In the genomic region with DNA sequence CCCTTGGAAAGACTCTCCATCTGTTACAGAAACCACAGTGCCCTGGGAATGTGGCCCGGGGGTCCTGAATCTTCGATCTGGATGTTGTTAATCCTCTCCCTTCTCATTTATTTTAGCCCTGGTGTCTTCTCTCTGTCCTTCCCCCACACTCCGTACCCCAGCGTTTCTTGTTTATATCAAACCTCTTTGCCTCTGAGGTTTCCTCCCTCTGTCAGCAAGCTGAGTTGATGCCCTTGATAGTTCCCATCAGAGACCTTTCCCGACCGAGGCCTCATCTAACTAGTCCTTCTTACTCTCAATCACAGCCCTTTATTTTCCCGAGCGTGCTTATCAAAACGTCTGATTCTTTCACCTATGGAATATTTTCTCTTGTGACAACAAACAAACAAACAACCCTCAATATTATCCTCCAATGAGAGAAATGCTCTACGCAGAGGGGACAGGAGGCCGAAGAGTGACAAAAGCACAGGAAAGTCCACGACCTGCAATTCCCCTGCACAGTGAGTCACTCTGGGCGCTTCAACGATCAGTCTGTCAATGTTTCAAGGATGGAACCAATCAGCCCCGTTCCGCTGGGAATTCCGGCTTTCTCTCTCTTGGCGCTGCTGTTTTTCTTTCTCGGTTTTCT, we compare ENCODE assay signal across 8 mouse cellular contexts. TPM values are rescaled to one million over a fixed set of nuclear protein-coding genes. Genes with fewer than 3 reads are reported as not detected.
DNase-seq lines count a peak whose midpoint lies in the region; ATAC-seq lines count a peak whose summit lies in the region.

No protein-coding gene starts in this region.

- H3K4me3 ChIP-seq in lung, embryonic 15.5 days = peak overlapping the region; percentile 79
- peak overlapping the region; percentile 97 for H3K4me3 ChIP-seq in embryonic facial prominence, embryonic 14.5 days (ENCODE audit: low read depth, low read length)
- peak overlapping the region; percentile 78 for H3K4me3 ChIP-seq in intestine, embryonic 14.5 days (ENCODE audit: low read depth, low read length)
- peak overlapping the region; percentile 92 for H3K4me3 ChIP-seq in neural tube, embryonic 15.5 days (replicated peaks)

- H3K9ac ChIP-seq in lung, embryonic 15.5 days = peak overlapping the region; percentile 65
- H3K9ac ChIP-seq in embryonic facial prominence, embryonic 14.5 days (ENCODE audit: low read depth, low read length) = peak overlapping the region; percentile 76
- H3K9ac ChIP-seq in intestine, embryonic 14.5 days (ENCODE audit: low read length) = peak overlapping the region; percentile 33
- H3K9ac ChIP-seq in neural tube, embryonic 15.5 days (replicated peaks) = peak overlapping the region; percentile 60

- under 1% methylated on average over 19 of the region's 19 CpGs for WGBS in lung, embryonic 15.5 days
- 1% methylated on average over 19 of the region's 19 CpGs for WGBS in embryonic facial prominence, embryonic 14.5 days
- WGBS in intestine, embryonic 14.5 days = 1% methylated on average over 19 of the region's 19 CpGs
- WGBS in neural tube, embryonic 15.5 days = 3% methylated on average over 19 of the region's 19 CpGs

- no peak for DNase-seq in lung, postnatal 14 days
- no peak for DNase-seq in embryonic facial prominence, embryonic 14.5 days (ENCODE audit: low spot score)
- DNase-seq in intestine, embryonic 14.5 days (ENCODE audit: low spot score) = no peak
- no peak for DNase-seq in left cerebral cortex, postnatal 14 days (ENCODE audit: low spot score in 2 of 2)
- DNase-seq in gastrocnemius, postnatal 4 days (ENCODE audit: low spot score in 2 of 2) = no peak
- no peak for DNase-seq in thymus, postnatal 4 days

- H3K36me3 ChIP-seq in lung, embryonic 15.5 days = peaks cover 3% of the 10 kb centered on the region; the same call in 1 of the 2 replicates
- peaks cover 6% of the 10 kb centered on the region; the same call in 1 of the 2 replicates for H3K36me3 ChIP-seq in embryonic facial prominence, embryonic 14.5 days (ENCODE audit: control insufficient read depth, insufficient read depth, low read length)
- H3K36me3 ChIP-seq in intestine, embryonic 14.5 days (ENCODE audit: control insufficient read depth, insufficient read depth, low read length) = peaks cover 2% of the 10 kb centered on the region; the same call in 1 of the 2 replicates
- no peaks in the 10 kb centered on the region for H3K36me3 ChIP-seq in neural tube, embryonic 15.5 days

- H3K4me1 ChIP-seq in lung, embryonic 15.5 days = peaks cover 30% of the 10 kb centered on the region
- peaks cover 19% of the 10 kb centered on the region for H3K4me1 ChIP-seq in embryonic facial prominence, embryonic 14.5 days (ENCODE audit: control insufficient read depth, insufficient read depth, low read length)
- H3K4me1 ChIP-seq in intestine, embryonic 14.5 days (replicated peaks; ENCODE audit: control insufficient read depth, insufficient read depth, low read length) = peaks cover 21% of the 10 kb centered on the region
- peaks cover 30% of the 10 kb centered on the region for H3K4me1 ChIP-seq in neural tube, embryonic 15.5 days

- H3K4me2 ChIP-seq in lung, embryonic 15.5 days = peak overlapping the region; percentile 95
- H3K4me2 ChIP-seq in embryonic facial prominence, embryonic 14.5 days (ENCODE audit: low read depth, low read length) = peak overlapping the region; percentile 75
- H3K4me2 ChIP-seq in intestine, embryonic 14.5 days (ENCODE audit: low read length) = peak overlapping the region; percentile 80
- H3K4me2 ChIP-seq in neural tube, embryonic 15.5 days = peak overlapping the region; percentile 92

- peak; percentile 1; the same call in 1 of the 2 replicates for ATAC-seq in lung, embryonic 15.5 days (ENCODE audit: borderline replicate concordance, extremely low read depth, low FRiP score, low TSS enrichment)
- no peak for ATAC-seq in embryonic facial prominence, embryonic 14.5 days (ENCODE audit: low read depth)
- ATAC-seq in intestine, embryonic 14.5 days (replicated peaks; ENCODE audit: low FRiP score, low TSS enrichment, low read depth) = peak; percentile 9
- peak; percentile 21; the same call in 1 of the 2 replicates for ATAC-seq in neural tube, embryonic 15.5 days (ENCODE audit: low FRiP score)

- intact Hi-C loops in left cerebral cortex, postnatal 14 days (cut with DNase I) = no loop called here

- no peaks in the 10 kb centered on the region for H3K9me3 ChIP-seq in lung, embryonic 15.5 days
- no peaks in the 10 kb centered on the region for H3K9me3 ChIP-seq in embryonic facial prominence, embryonic 14.5 days (ENCODE audit: control insufficient read depth, low read length)
- H3K9me3 ChIP-seq in intestine, embryonic 14.5 days (ENCODE audit: control insufficient read depth, low read length) = no peaks in the 10 kb centered on the region
- H3K9me3 ChIP-seq in neural tube, embryonic 15.5 days (replicated peaks) = no peaks in the 10 kb centered on the region

- H3K27ac ChIP-seq in lung, embryonic 15.5 days = peak overlapping the region; percentile 77
- H3K27ac ChIP-seq in embryonic facial prominence, embryonic 14.5 days (replicated peaks; ENCODE audit: low read depth, low read length) = peak overlapping the region; percentile 82
- H3K27ac ChIP-seq in intestine, embryonic 14.5 days (ENCODE audit: low read depth) = peak overlapping the region; percentile 8
- peak overlapping the region; percentile 91 for H3K27ac ChIP-seq in neural tube, embryonic 15.5 days (replicated peaks)

- no peaks in the 10 kb centered on the region for H3K27me3 ChIP-seq in lung, embryonic 15.5 days
- H3K27me3 ChIP-seq in embryonic facial prominence, embryonic 14.5 days (replicated peaks; ENCODE audit: control insufficient read depth, insufficient read depth, low read length) = no peaks in the 10 kb centered on the region
- no peaks in the 10 kb centered on the region for H3K27me3 ChIP-seq in intestine, embryonic 14.5 days (replicated peaks; ENCODE audit: control insufficient read depth, insufficient read depth, low read length)
- no peaks in the 10 kb centered on the region for H3K27me3 ChIP-seq in neural tube, embryonic 15.5 days (replicated peaks)

RNA-seq across cellular contexts. Expression of a gene that starts 0.7 kb away (rescaled TPM):
- polyA plus RNA-seq in lung, embryonic 15.5 days (2015; fragmentation: Nextera tagmentation; extraction: Ambion mirVana) = 9.1 and 10.3 TPM in 2 replicates
- 12.1 and 12.4 TPM in 2 replicates for polyA plus RNA-seq in embryonic facial prominence, embryonic 14.5 days (2014; fragmentation: Nextera tagmentation; extraction: Ambion mirVana)
- 8.8 TPM in 2 replicates for polyA plus RNA-seq in intestine, embryonic 14.5 days (2014; fragmentation: Nextera tagmentation; extraction: Ambion mirVana)
- polyA plus RNA-seq in neural tube, embryonic 15.5 days (2015; fragmentation: Nextera tagmentation; extraction: Ambion mirVana) = 20.6 and 24.0 TPM in 2 replicates
- 10 to 100 TPM; 26.1 to 29.2 TPM for total RNA-seq in left cerebral cortex, postnatal 14 days (2021)
- total RNA-seq in gastrocnemius, postnatal 4 days (2021) = 10 to 100 TPM; 14.6 to 14.9 TPM

RNA-seq across cellular contexts. Expression of a gene that starts 11.8 kb away (rescaled TPM):
- 69.3 and 71.1 TPM in 2 replicates for polyA plus RNA-seq in lung, embryonic 15.5 days (2015; fragmentation: Nextera tagmentation; extraction: Ambion mirVana)
- polyA plus RNA-seq in embryonic facial prominence, embryonic 14.5 days (2014; fragmentation: Nextera tagmentation; extraction: Ambion mirVana) = 65.6 and 87.8 TPM in 2 replicates
- polyA plus RNA-seq in intestine, embryonic 14.5 days (2014; fragmentation: Nextera tagmentation; extraction: Ambion mirVana) = 50.1 and 58.9 TPM in 2 replicates
- polyA plus RNA-seq in neural tube, embryonic 15.5 days (2015; fragmentation: Nextera tagmentation; extraction: Ambion mirVana) = 33.3 and 39.2 TPM in 2 replicates
- total RNA-seq in left cerebral cortex, postnatal 14 days (2021) = 10 to 100 TPM; 14.2 to 16.9 TPM
- 10 to 100 TPM; 11.7 to 14.3 TPM for total RNA-seq in gastrocnemius, postnatal 4 days (2021)

RNA-seq across cellular contexts. Expression of a gene that starts 13.4 kb away (rescaled TPM):
- 207 and 211 TPM in 2 replicates for polyA plus RNA-seq in lung, embryonic 15.5 days (2015; fragmentation: Nextera tagmentation; extraction: Ambion mirVana)
- polyA plus RNA-seq in embryonic facial prominence, embryonic 14.5 days (2014; fragmentation: Nextera tagmentation; extraction: Ambion mirVana) = 92.5 and 112 TPM in 2 replicates
- 150 and 170 TPM in 2 replicates for polyA plus RNA-seq in intestine, embryonic 14.5 days (2014; fragmentation: Nextera tagmentation; extraction: Ambion mirVana)
- polyA plus RNA-seq in neural tube, embryonic 15.5 days (2015; fragmentation: Nextera tagmentation; extraction: Ambion mirVana) = 15.6 and 47.4 TPM in 2 replicates
- 1 to 10 TPM in 1 of 2 experiments, under 1 TPM in 1; 0.86 to 1.2 TPM for total RNA-seq in left cerebral cortex, postnatal 14 days (2021)
- 10 to 100 TPM; 25.6 TPM for total RNA-seq in gastrocnemius, postnatal 4 days (2021)

RNA-seq across cellular contexts. Expression of a gene that starts 29.4 kb away (rescaled TPM):
- 61.6 and 66.6 TPM in 2 replicates for polyA plus RNA-seq in lung, embryonic 15.5 days (2015; fragmentation: Nextera tagmentation; extraction: Ambion mirVana)
- 89.1 and 97.0 TPM in 2 replicates for polyA plus RNA-seq in embryonic facial prominence, embryonic 14.5 days (2014; fragmentation: Nextera tagmentation; extraction: Ambion mirVana)
- 76.7 TPM in 2 replicates for polyA plus RNA-seq in intestine, embryonic 14.5 days (2014; fragmentation: Nextera tagmentation; extraction: Ambion mirVana)
- polyA plus RNA-seq in neural tube, embryonic 15.5 days (2015; fragmentation: Nextera tagmentation; extraction: Ambion mirVana) = 347 and 355 TPM in 2 replicates
- total RNA-seq in left cerebral cortex, postnatal 14 days (2021) = 1,000 to 10,000 TPM; 1,220 to 1,271 TPM
- total RNA-seq in gastrocnemius, postnatal 4 days (2021) = 10 to 100 TPM; 61.1 to 70.4 TPM

RNA-seq across cellular contexts. Expression of a gene that starts 36.2 kb away (rescaled TPM):
- 21.7 and 24.0 TPM in 2 replicates for polyA plus RNA-seq in lung, embryonic 15.5 days (2015; fragmentation: Nextera tagmentation; extraction: Ambion mirVana)
- 21.5 and 28.2 TPM in 2 replicates for polyA plus RNA-seq in embryonic facial prominence, embryonic 14.5 days (2014; fragmentation: Nextera tagmentation; extraction: Ambion mirVana)
- 10.5 and 13.4 TPM in 2 replicates for polyA plus RNA-seq in intestine, embryonic 14.5 days (2014; fragmentation: Nextera tagmentation; extraction: Ambion mirVana)
- 10.0 and 11.9 TPM in 2 replicates for polyA plus RNA-seq in neural tube, embryonic 15.5 days (2015; fragmentation: Nextera tagmentation; extraction: Ambion mirVana)
- 100 to 1,000 TPM in 1 of 2 experiments, 10 to 100 TPM in 1; 90.4 to 112 TPM for total RNA-seq in left cerebral cortex, postnatal 14 days (2021)
- 10 to 100 TPM; 32.1 to 49.3 TPM for total RNA-seq in gastrocnemius, postnatal 4 days (2021)

Comparison
In these comparisons a context has a peak if more than half of its experiments do, and no peak if none do; other contexts are left out.
1. H3K27ac ChIP-seq: peak in every context shown above with its lines; median percentile 91 in neural tube, embryonic 15.5 days; 82 in embryonic facial prominence, embryonic 14.5 days; 77 in lung, embryonic 15.5 days; 8 in intestine, embryonic 14.5 days.